In genomic region chr7:125181548-125181947, GRCm38 (mm10) we compare ENCODE assay signal across 10 mouse cellular contexts.
DNase-seq lines count a peak whose midpoint lies in the region; TF ChIP-seq lines count a peak whose summit lies in the region.
"Had no signal": no experiment of that assay in that cellular context is flagged by ENCODE, and none has a peak within 500 bp of the region (broad histone marks: within the 10 kb centered on the region; RNA-seq: fewer than 3 reads in every experiment).

No protein-coding gene starts in this region.

- WGBS in heart, embryonic 10.5 days, result 82% methylated on average over 3 of the region's 3 CpGs

- H3K4me1 ChIP-seq in heart, embryonic 10.5 days, result 0 out of 2 replicates have a peak, but pooled peaks cover 3% of the 10 kb centered on the region
- H3K4me1 ChIP-seq: heart, embryonic 15.5 days had no signal

- no peaks in the 10 kb centered on the region for H3K36me3 ChIP-seq in heart, embryonic 10.5 days
- H3K36me3 ChIP-seq: heart, embryonic 15.5 days had no signal

- intact Hi-C loops in heart, postnatal 25 days (cut with DNase I), result loop anchor here (5.0 kb wide), 1 partner anchor 1054 kb away; no protein-coding TSS in a partner anchor

- no peaks in the 10 kb centered on the region for H3K27me3 ChIP-seq in heart, embryonic 10.5 days (ENCODE audit: insufficient read depth, poor library complexity, severe bottlenecking)
- H3K27me3 ChIP-seq: heart, embryonic 15.5 days had no signal

- peak; percentile 88 for TF ChIP-seq CTCF in layer of hippocampus, adult 2 months (conservative IDR thresholded peaks at IDR 0.05)

- H3K27ac ChIP-seq in heart, embryonic 10.5 days, result no peak overlapping the region
- H3K27ac ChIP-seq in layer of hippocampus, adult 2 months, result no peak overlapping the region
- H3K27ac ChIP-seq: heart, embryonic 15.5 days had no signal

- H3K9me3 ChIP-seq in heart, embryonic 10.5 days, result no peaks in the 10 kb centered on the region
- H3K9me3 ChIP-seq: heart, embryonic 15.5 days had no signal

- no peak overlapping the region for H3K4me3 ChIP-seq in heart, embryonic 10.5 days
- no peak overlapping the region for H3K4me3 ChIP-seq in layer of hippocampus, adult 2 months
- H3K4me3 ChIP-seq: heart, embryonic 15.5 days; myocyte had no signal

- DNase-seq in heart, embryonic 10.5 days (ENCODE audit: low spot score), result peak; percentile 67
- DNase-seq in heart, postnatal 25 days (ENCODE audit: low spot score), result no peak
- peak; percentile 8 for DNase-seq in Muller cell, postnatal 12 days (ENCODE audit: inconsistent ontology term)
- DNase-seq in embryo, embryonic 11 days, result peak; percentile 16
- peak; percentile 55 to 67 for DNase-seq in layer of hippocampus, adult 2 months (ENCODE audit: low spot score in 2 of 2)
- peak; percentile 5 for DNase-seq in retina, postnatal 7 days (ENCODE audit: low read depth, low spot score)
- no peak for DNase-seq in gastrocnemius, postnatal 25 days
- DNase-seq in yolk sac, embryonic 10.5 days (ENCODE audit: low spot score), result no peak

Comparison
In these comparisons a context has a peak if more than half of its experiments do, and no peak if none do; other contexts are left out.
1. DNase-seq: peak in heart, embryonic 10.5 days (single experiment), Muller cell, postnatal 12 days (single experiment), embryo, embryonic 11 days (single experiment), layer of hippocampus, adult 2 months (2 of 2) and retina, postnatal 7 days (single experiment); none in heart, postnatal 25 days (single experiment), gastrocnemius, postnatal 25 days (single experiment) and yolk sac, embryonic 10.5 days (single experiment).